Mouse (Mus musculus): ENCODE results near the gene Pdk2. TPM values are rescaled to one million over a fixed set of nuclear protein-coding genes. Genes with fewer than 3 reads are reported as not detected.

Gene Pdk2
- polyA plus RNA-seq, 1 experiment from 2014 or later, result 26.4 TPM

DNA sequence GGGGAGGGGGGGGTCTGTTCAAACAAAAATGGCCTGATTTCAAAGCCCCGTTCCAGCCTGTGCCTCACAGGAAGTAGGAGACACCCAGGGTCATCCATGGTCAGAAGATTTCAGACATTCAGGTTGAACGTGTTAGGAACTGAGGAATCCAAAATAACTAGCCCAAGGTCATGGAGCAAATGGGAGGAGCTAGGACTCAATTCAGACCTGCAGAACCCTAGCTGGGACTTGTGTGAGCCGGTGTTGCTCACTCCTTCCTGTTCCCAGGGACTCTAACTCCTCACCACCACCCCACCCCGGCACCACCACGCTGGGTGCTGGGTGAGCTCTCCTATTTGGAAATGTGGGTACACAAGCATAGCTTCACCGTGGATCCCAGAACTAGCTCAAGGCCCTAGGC, 53.8 kb downstream of the Pdk2 start:
- 55% methylated on average over 6 of the region's 6 CpGs for WGBS
- no peak for ATAC-seq (replicated peaks)
- H3K4me3 ChIP-seq, result no peak overlapping the region
- no peak overlapping the region for H3K4me2 ChIP-seq (replicated peaks)
- H3K9me3 ChIP-seq, result no peaks in the 10 kb centered on the region
- no peaks in the 10 kb centered on the region for H3K27me3 ChIP-seq
- H3K4me1 ChIP-seq, result peaks cover 30% of the 10 kb centered on the region
- H3K27ac ChIP-seq (replicated peaks), result no peak overlapping the region
- no peaks in the 10 kb centered on the region for H3K36me3 ChIP-seq
- H3K9ac ChIP-seq (replicated peaks), result no peak overlapping the region

DNA sequence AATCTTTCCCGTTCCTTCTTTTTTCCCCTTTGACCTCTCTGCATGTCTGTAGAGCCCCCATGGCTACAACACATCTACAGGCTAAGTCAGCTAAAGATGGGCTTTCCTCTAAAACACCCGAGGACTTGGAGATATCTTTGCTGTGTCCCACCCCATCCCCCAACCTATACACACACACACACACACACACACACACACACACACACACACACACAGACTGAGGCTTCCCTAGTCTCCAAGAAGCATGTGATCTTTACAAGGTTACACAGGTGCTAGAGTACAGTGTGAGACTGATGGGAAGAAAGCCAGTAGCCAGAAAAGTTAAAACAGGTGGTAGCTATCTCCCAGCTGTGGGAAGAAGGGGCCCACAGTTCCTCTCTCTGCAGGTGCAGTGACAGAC, 54.7 kb downstream of the Pdk2 start:
- Histone ChIP-seq H3K4me1 (peaks cover 27% of the 10 kb centered on the region), H3K36me3 (no peaks in the 10 kb centered on the region), H3K4me2 (replicated peaks) (no peak overlapping the region), H3K9ac (replicated peaks) (no peak overlapping the region), H3K9me3 (no peaks in the 10 kb centered on the region), H3K27ac (replicated peaks) (no peak overlapping the region), H3K4me3 (no peak overlapping the region), H3K27me3 (no peaks in the 10 kb centered on the region)
- no peak for ATAC-seq (replicated peaks)
- WGBS, result 80% methylated on average over 2 of the region's 2 CpGs

DNA sequence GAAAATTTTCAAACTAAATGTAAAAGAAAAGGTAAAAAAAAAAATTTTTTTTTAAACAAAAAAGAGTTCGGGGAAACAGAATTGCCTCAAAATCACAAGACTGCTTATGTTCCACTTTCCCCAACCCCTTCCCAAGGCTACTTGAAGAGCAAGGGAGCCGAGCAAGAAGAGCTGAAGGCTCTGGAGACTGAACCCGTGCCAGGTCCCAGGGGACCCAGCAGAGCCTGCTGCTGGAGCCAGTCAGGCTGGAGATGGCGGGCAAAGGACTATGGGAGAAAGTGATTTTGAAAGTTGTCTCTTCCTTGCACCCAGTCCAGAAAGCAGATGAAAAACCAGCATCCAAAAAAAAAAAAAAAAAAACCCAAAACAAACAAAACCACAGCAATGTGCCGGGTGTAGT, 55.3 kb downstream of the Pdk2 start:
- WGBS, result 76% methylated on average over 5 of the region's 5 CpGs

DNA sequence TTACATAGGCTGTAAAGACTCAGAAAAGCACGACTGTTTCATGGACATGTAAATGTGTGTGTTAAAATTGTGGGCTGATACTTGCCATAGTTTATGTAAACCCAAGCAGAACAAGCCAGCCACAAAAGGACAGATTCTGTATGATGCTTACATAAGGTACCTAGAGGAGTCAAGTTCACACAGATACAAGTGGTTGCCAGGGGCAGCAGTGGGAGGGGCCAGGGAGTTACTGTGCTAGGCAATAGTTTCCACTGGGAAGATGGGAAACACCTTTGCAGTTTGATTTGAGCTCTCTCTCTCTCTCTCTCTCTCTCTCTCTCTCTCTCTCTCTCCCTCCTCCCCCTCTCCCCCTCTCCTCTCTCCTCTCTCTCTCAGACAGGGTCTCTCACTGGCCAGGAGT, 56.0 kb downstream of the Pdk2 start:
- no peak overlapping the region for H3K27ac ChIP-seq (replicated peaks)
- no peaks in the 10 kb centered on the region for H3K27me3 ChIP-seq
- H3K4me1 ChIP-seq, result peaks cover 21% of the 10 kb centered on the region
- H3K4me3 ChIP-seq, result no peak overlapping the region
- WGBS, result 50% methylated on average over 1 of the region's 1 CpGs
- ATAC-seq (replicated peaks), result no peak
- H3K9ac ChIP-seq (replicated peaks), result no peak overlapping the region
- H3K36me3 ChIP-seq, result no peaks in the 10 kb centered on the region
- H3K4me2 ChIP-seq (replicated peaks), result no peak overlapping the region
- H3K9me3 ChIP-seq, result no peaks in the 10 kb centered on the region

More for the DNA sequence above, 55.3 kb downstream of the Pdk2 start:
- no peak for ATAC-seq (replicated peaks)
- no peaks in the 10 kb centered on the region for H3K27me3 ChIP-seq
- no peak overlapping the region for H3K9ac ChIP-seq (replicated peaks)
- H3K9me3 ChIP-seq, result no peaks in the 10 kb centered on the region
- peaks cover 27% of the 10 kb centered on the region for H3K4me1 ChIP-seq
- no peak overlapping the region for H3K4me2 ChIP-seq (replicated peaks)
- H3K4me3 ChIP-seq, result no peak overlapping the region
- H3K36me3 ChIP-seq, result no peaks in the 10 kb centered on the region
- no peak overlapping the region for H3K27ac ChIP-seq (replicated peaks)

DNA sequence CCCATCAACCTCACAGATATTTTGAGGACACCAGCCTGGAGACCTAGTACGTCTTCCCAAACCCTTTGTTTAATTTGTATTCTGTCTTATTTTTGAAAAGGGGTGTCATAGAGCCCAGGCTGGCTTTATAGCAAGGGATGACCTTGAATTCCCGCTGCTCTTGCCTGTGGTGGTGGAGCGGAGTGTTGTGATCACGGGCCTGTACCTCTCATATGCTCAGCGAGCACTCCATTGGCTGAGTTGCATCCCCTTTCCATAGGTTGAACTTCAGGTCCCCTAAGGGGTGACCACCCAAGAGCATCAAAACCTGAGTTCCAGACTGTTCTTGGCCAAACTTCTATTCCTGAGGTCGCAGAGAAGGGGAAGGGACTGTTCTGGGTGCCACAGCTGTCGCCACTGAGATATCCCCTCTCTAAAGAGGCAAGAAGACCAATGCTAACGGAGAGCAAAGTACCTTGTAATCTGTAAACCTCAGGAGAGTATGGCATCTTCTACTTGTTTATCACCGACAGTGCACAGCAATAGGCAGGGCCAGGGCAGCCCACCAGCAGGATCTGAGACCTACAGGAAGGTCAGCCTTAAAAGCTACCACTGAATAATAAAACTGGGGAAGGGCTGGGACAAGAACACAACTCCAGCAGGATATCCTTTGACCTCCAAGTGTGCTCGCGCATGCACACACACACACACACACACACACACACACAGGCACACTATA, 61.5 kb downstream of the Pdk2 start:
- Histone ChIP-seq H3K27me3 (no peaks in the 10 kb centered on the region), H3K4me3 (peak overlapping the region; percentile 33), H3K9ac (replicated peaks) (peak overlapping the region; percentile 33), H3K4me1 (peaks cover 17% of the 10 kb centered on the region), H3K27ac (replicated peaks) (peak overlapping the region; percentile 97), H3K4me2 (replicated peaks) (peak overlapping the region; percentile 51), H3K9me3 (no peaks in the 10 kb centered on the region), H3K36me3 (no peaks in the 10 kb centered on the region)
- peak; percentile 23; the same call in 1 of the 2 replicates for ATAC-seq (replicated peaks)
- whole genome bisulfite sequencing, result 77% methylated on average over 11 of the region's 11 CpGs

DNA sequence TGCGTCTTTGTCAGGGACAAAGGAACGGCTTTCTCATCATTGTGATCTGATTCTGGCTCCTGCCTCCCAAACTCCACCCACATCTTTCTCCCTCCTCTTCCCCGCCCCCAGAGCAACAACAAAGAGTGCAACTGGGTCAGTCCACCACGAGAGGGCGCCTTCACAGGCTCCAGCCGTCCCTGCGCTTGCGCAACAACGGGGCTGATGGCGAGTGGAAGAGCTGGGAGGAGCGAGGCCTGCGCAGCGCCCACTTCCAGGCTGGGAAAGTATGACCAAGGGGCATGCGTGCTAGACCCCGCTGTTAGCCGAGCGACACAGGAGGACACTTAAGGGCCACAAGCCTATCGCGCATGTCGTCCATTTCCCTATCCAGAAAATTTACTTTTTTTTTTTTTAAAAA, 62.2 kb downstream of the Pdk2 start:
- no peaks in the 10 kb centered on the region for H3K27me3 ChIP-seq
- H3K4me3 ChIP-seq, result peak overlapping the region; percentile 33
- H3K9me3 ChIP-seq, result no peaks in the 10 kb centered on the region
- H3K4me2 ChIP-seq (replicated peaks), result peak overlapping the region; percentile 51
- peak overlapping the region; percentile 97 for H3K27ac ChIP-seq (replicated peaks)
- H3K36me3 ChIP-seq, result no peaks in the 10 kb centered on the region
- H3K4me1 ChIP-seq, result peaks cover 17% of the 10 kb centered on the region
- H3K9ac ChIP-seq (replicated peaks), result peak overlapping the region; percentile 49
- 0% methylated on average over 20 of the region's 20 CpGs for WGBS
- peak; percentile 96 for ATAC-seq (replicated peaks)

DNA sequence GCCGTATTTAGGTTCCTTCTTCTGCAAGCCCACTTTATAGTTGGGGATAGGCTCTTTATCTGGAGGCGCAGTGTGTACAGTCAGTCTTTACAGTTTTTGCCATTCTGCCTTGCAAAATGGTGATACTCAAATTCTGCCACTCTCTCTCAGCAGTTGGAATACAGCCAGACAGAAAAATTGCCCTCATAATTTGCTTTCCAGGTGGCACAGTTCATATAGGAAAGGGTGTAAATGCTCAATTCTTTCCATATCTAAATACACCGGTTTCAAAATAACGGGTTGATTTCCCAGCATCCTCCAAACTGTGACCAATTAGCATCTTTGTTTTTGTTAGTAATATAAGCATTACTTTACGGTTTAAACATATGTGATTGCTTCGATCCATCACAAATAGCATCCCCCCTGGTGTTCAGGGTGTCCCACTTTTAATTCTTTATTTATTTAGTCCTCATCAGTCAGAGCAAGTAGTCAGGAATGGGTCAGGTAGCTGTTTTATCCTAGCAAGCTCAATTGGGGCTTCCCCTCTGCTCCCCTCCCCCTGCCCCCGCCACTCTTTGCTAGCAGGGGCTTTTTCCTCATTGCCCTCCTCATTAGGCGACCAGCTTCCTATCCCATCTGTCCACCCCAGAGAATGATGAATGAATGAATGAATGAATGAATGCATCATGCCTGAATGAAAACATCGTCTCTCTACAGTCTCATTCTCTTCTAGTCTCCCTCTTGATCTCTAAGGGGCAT, 62.8 kb downstream of the Pdk2 start:
- H3K4me3 ChIP-seq, result peak overlapping the region; percentile 33
- H3K27ac ChIP-seq (replicated peaks), result peak overlapping the region; percentile 97
- no peaks in the 10 kb centered on the region for H3K9me3 ChIP-seq
- H3K4me1 ChIP-seq, result peaks cover 17% of the 10 kb centered on the region
- WGBS, result 23% methylated on average over 9 of the region's 9 CpGs
- ATAC-seq (replicated peaks), result peak; percentile 75
- no peaks in the 10 kb centered on the region for H3K27me3 ChIP-seq
- H3K4me2 ChIP-seq (replicated peaks), result peak overlapping the region; percentile 51
- no peaks in the 10 kb centered on the region for H3K36me3 ChIP-seq
- peak overlapping the region; percentile 49 for H3K9ac ChIP-seq (replicated peaks)

Other genes with a start within 250 kb of the Pdk2 start
- gene Col1a1, start 105.1 kb downstream of the Pdk2 start, polyA plus RNA-seq (2015; fragmentation: Nextera tagmentation; extraction: Ambion mirVana), result 40.2 and 40.5 TPM in 2 replicates
- gene Hils1, start 73.8 kb downstream of the Pdk2 start, polyA plus RNA-seq (2015; fragmentation: Nextera tagmentation; extraction: Ambion mirVana), result not detected in 2 replicates
- gene Sgca, start 65.0 kb downstream of the Pdk2 start, polyA plus RNA-seq (2015; fragmentation: Nextera tagmentation; extraction: Ambion mirVana), result not detected in 2 replicates
- 23.0 and 23.9 TPM in 2 replicates for gene Ppp1r9b, start 50.3 kb downstream of the Pdk2 start, polyA plus RNA-seq (2015; fragmentation: Nextera tagmentation; extraction: Ambion mirVana)
- gene Samd14, start 31.5 kb downstream of the Pdk2 start, polyA plus RNA-seq (2015; fragmentation: Nextera tagmentation; extraction: Ambion mirVana), result 120 and 123 TPM in 2 replicates
- gene Itga3, start 35.4 kb upstream of the Pdk2 start, polyA plus RNA-seq (2015; fragmentation: Nextera tagmentation; extraction: Ambion mirVana), result 5.9 and 6.9 TPM in 2 replicates
- not detected in 2 replicates for gene Dlx3, start 78.8 kb upstream of the Pdk2 start, polyA plus RNA-seq (2015; fragmentation: Nextera tagmentation; extraction: Ambion mirVana)
- not detected in 2 replicates for gene Dlx4, start 104.9 kb upstream of the Pdk2 start, polyA plus RNA-seq (2015; fragmentation: Nextera tagmentation; extraction: Ambion mirVana)
- gene Tac4, start 220.2 kb upstream of the Pdk2 start, polyA plus RNA-seq (2015; fragmentation: Nextera tagmentation; extraction: Ambion mirVana), result not detected in 2 replicates